Mouse (Mus musculus) heart, embryonic 14.5 days (tissue): ENCODE results near the gene Tomt. TPM values are rescaled to one million over a fixed set of nuclear protein-coding genes. Genes with fewer than 3 reads are reported as not detected.

ENCODE experiments used
- ATAC-seq: fragments of 200-750 bp; cut with Nextera tagmentation; 2 replicates; pipeline ENCODE4 v1.8.0; 2017; ENCODE audit warnings: low read depth, moderate TSS enrichment; ENCODE audit not compliant: insufficient number of reproducible peaks, insufficient read depth, low FRiP score
- H3K27ac ChIP-seq, 2 experiments: fragments of 200-500 bp in 1 of 2; fragments of 300-500 bp in 1 of 2; sonication (generic) in 1 of 2; replicated peaks in 1 of 2; 2 replicates each; pipeline ENCODE4 v1.5.1; 2012 to 2014; ENCODE audit warnings: low read depth in 2 of 2, low read length in 2 of 2, control low read depth in 1 of 2, mild to moderate bottlenecking in 1 of 2, mixed read lengths in 1 of 2; ENCODE audit not compliant: control insufficient read depth in 1 of 2, insufficient read depth in 1 of 2
- H3K27me3 ChIP-seq: fragments of 300-500 bp; sonication (generic); 2 replicates; pipeline ENCODE4 v1.6.1; 2014; ENCODE audit warnings: mild to moderate bottlenecking, low read length, control low read depth; ENCODE audit not compliant: control insufficient read depth, insufficient read depth
- H3K36me3 ChIP-seq: fragments of 300-500 bp; sonication (generic); 2 replicates; pipeline ENCODE4 v1.6.1; 2014; ENCODE audit warnings: mild to moderate bottlenecking, control low read depth, low read length, mixed read lengths; ENCODE audit not compliant: control insufficient read depth, insufficient read depth
- H3K4me1 ChIP-seq, 2 experiments: fragments of 200-500 bp in 1 of 2; fragments of 300-500 bp in 1 of 2; sonication (generic) in 1 of 2; 2 replicates each; pipeline ENCODE4 v1.6.1; 2012 to 2014; ENCODE audit warnings: low read length in 2 of 2, control low read depth in 1 of 2, mixed read lengths in 1 of 2; ENCODE audit not compliant: control insufficient read depth in 2 of 2, insufficient read depth in 2 of 2
- H3K4me2 ChIP-seq: fragments of 300-500 bp; sonication (generic); 2 replicates; pipeline ENCODE4 v1.6.1; 2014; ENCODE audit warnings: mild to moderate bottlenecking, low read length
- H3K4me3 ChIP-seq, 2 experiments: fragments of 200-500 bp in 1 of 2; fragments of 300-500 bp in 1 of 2; sonication (generic) in 1 of 2; 2 replicates each; pipeline ENCODE4 v1.5.1; 2012 to 2014; ENCODE audit warnings: low read length in 2 of 2, mild to moderate bottlenecking in 2 of 2, control low read depth in 1 of 2, low read depth in 1 of 2, moderate library complexity in 1 of 2; ENCODE audit not compliant: control insufficient read depth in 1 of 2, insufficient read depth in 1 of 2
- H3K9ac ChIP-seq: fragments of 300-500 bp; sonication (generic); 2 replicates; pipeline ENCODE4 v1.6.1; 2014; ENCODE audit warnings: mild to moderate bottlenecking, low read length
- H3K9me3 ChIP-seq: fragments of 300-500 bp; sonication (generic); 2 replicates; pipeline ENCODE4 v1.6.1; 2016; ENCODE audit warnings: low read length, control low read depth; ENCODE audit not compliant: control insufficient read depth
- WGBS: fragments of 180-500 bp; shearing (Covaris S2); extraction: QIAGEN DNeasy Blood & Tissue Kit; methylation state at CpG from one replicate; pipeline ENCODE4 v1.1.7; 2014; 5-methylcytosine and 5-hydroxymethylcytosine counted together
- microRNA-seq: library from miRNA; unstranded; fragments of <30 nt; microRNA quantifications from one replicate; pipeline ENCODE4, GENCODE M21; 2016
- polyA plus RNA-seq: library from polyadenylated mRNA; unstranded; fragments of >200 nt; fragmentation: Nextera tagmentation; extraction: Ambion mirVana; gene quantifications from 2 replicates; pipeline ENCODE4 v1.2.1, GENCODE M21; 2014

Tomt gene
- polyA plus RNA-seq, 1 experiment from 2014 or later: 0.14 TPM

DNA sequence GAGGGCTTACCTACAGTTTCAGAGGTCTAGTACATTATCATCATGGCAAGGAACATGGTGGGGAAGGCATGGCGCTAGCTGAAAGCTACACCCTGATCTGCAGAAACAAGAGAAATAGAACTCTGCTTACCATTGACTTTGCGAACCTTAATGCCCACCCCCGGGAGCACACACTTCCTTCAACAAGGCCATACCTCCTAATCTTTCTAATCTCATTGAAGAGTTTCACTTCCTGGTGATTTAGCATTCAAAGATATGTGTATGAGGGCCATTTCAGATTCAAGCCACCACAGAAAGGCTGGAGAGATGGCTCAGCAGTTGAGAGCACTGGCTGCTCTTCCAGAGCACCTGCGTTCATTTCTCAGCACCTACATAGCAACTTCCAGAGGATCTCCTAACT lies 49.1 kb downstream of the Tomt start, which contains the start of gene Folr2:
Gene Folr2, minus strand, starts transcription at position 101 of the 400 bp plus-strand sequence.
- WGBS: 87% methylated on average over 4 of the region's 4 CpGs
- H3K4me2 ChIP-seq: no peak within 1 kb of the TSS
- no peak within 1 kb of the TSS for H3K27ac ChIP-seq
- H3K4me1 ChIP-seq: no peaks in the 10 kb centered on the region
- no peaks in the 10 kb centered on the region for H3K27me3 ChIP-seq
- no peaks in the 10 kb centered on the region for H3K36me3 ChIP-seq
- no peak for ATAC-seq
- no peak within 1 kb of the TSS for H3K4me3 ChIP-seq
- H3K9ac ChIP-seq: no peak within 1 kb of the TSS
- no peaks in the 10 kb centered on the region for H3K9me3 ChIP-seq

DNA sequence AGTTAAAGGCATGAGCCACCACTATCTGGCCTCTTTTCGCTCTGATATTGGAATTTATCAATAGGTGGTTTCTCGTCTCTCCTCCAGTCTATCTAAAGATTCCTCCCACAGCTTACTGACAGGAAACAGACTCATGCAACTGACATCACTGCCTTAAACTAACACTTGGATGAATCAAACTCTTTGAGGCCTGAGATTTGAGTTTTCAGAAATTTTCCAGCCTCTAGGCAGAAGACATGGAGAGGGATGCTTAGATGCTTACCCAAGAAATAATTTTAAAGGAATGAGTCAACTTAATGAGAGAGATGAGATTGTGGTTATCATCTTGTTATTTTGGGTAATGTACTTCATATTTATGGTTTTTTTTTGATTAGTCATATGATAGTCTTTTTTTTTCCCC lies 52.3 kb downstream of the Tomt start:
- 45% methylated on average over 2 of the region's 2 CpGs for WGBS
- ATAC-seq: no peak

DNA sequence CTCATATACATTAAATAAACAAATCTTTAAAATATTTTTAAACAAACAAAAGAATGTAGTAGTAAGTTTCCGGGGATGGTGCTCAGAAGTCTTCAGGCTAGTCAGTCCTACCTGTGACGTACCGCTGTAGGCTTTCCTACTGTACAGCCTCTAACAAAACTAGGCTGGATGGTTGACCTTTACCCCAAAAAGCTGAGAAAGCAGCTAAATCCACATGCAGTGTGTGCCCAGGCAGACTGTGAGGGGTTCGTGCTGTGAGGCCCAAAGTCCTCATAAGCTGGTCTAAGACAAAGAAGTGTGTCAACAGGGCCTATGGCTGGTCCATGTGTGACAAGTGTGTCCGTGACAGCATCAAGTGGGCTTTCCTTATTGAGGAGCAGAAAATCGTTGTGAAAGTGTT lies 53.3 kb downstream of the Tomt start:
- Histone ChIP-seq H3K27me3 (no peaks in the 10 kb centered on the region), H3K36me3 (no peaks in the 10 kb centered on the region), H3K4me1 (no peaks in the 10 kb centered on the region), H3K27ac (no peak overlapping the region), H3K9ac (no peak overlapping the region), H3K4me3 (no peak overlapping the region), H3K4me2 (no peak overlapping the region), H3K9me3 (no peaks in the 10 kb centered on the region)
- no peak for ATAC-seq
- WGBS: 86% methylated on average over 6 of the region's 6 CpGs

More for the DNA sequence above, 52.3 kb downstream of the Tomt start:
- H3K9me3 ChIP-seq: no peaks in the 10 kb centered on the region
- H3K9ac ChIP-seq: no peak overlapping the region
- no peaks in the 10 kb centered on the region for H3K27me3 ChIP-seq
- no peaks in the 10 kb centered on the region for H3K36me3 ChIP-seq
- H3K4me3 ChIP-seq: no peak overlapping the region
- H3K4me2 ChIP-seq: no peak overlapping the region
- H3K27ac ChIP-seq: no peak overlapping the region
- no peaks in the 10 kb centered on the region for H3K4me1 ChIP-seq

DNA sequence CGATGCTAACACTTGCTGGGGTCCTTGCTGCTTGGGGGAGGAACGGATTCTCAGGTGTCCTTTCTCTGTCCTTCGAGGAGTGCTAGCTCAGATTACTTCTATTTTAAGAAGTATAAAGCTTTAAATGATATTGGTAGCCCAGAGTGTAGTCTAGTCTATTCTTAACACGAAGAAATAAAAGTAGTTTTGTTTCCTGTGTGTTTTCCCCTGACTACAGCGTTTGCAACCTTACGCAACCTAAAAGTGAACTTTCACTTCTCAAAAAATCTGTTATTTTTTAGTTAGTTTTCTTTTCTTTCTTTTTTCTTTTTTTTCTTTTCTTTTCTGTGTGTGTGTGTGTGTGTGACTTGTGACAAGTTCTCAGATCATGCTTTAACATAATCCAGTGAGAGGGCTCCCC lies 54.5 kb downstream of the Tomt start:
- 65% methylated on average over 6 of the region's 6 CpGs for WGBS
- no peak overlapping the region for H3K4me3 ChIP-seq
- no peak for ATAC-seq
- H3K27me3 ChIP-seq: no peaks in the 10 kb centered on the region
- no peaks in the 10 kb centered on the region for H3K36me3 ChIP-seq
- no peak overlapping the region for H3K27ac ChIP-seq
- H3K9me3 ChIP-seq: no peaks in the 10 kb centered on the region
- no peak overlapping the region for H3K9ac ChIP-seq
- no peaks in the 10 kb centered on the region for H3K4me1 ChIP-seq
- no peak overlapping the region for H3K4me2 ChIP-seq

Small RNA genes within 50 kb of the gene (microRNA-seq; reads per million reads assigned to microRNA genes)
- not detected for gene Gm22655

Other genes starting within 250 kb of the Tomt start
- 46.8 and 48.7 TPM in 2 replicates for gene Clpb, start 242.7 kb downstream of the Tomt start, polyA plus RNA-seq
- gene Phox2a, start 88.0 kb downstream of the Tomt start, polyA plus RNA-seq: 1.2 TPM in 1 of 2 replicates, not detected in the other
- gene Inppl1, start 68.1 kb downstream of the Tomt start, polyA plus RNA-seq: 32.1 and 34.9 TPM in 2 replicates
- 0.69 and 1.0 TPM in 2 replicates for gene Folr2, start 49.2 kb downstream of the Tomt start, polyA plus RNA-seq
- gene Anapc15, start 42.6 kb downstream of the Tomt start, polyA plus RNA-seq: 52.0 and 53.2 TPM in 2 replicates
- 5.0 and 6.5 TPM in 2 replicates for gene Folr1, start 35.6 kb downstream of the Tomt start, polyA plus RNA-seq
- 142 and 146 TPM in 2 replicates for gene Lamtor1, start 455 bp downstream of the Tomt start, polyA plus RNA-seq
- gene Lrrc51, start 27.5 kb upstream of the Tomt start, polyA plus RNA-seq: 3.9 and 5.0 TPM in 2 replicates
- gene Numa1, start 27.8 kb upstream of the Tomt start, polyA plus RNA-seq: 60.5 and 62.5 TPM in 2 replicates
- 1.7 and 2.1 TPM in 2 replicates for gene Il18bp, start 112.3 kb upstream of the Tomt start, polyA plus RNA-seq
- gene Rnf121, start 159.1 kb upstream of the Tomt start, polyA plus RNA-seq: 16.2 and 16.9 TPM in 2 replicates
- 14.9 and 16.2 TPM in 2 replicates for gene Xndc1, start 159.2 kb upstream of the Tomt start, polyA plus RNA-seq
- gene Xntrpc, start 159.4 kb upstream of the Tomt start, polyA plus RNA-seq: 0.78 and 1.1 TPM in 2 replicates
- not detected in 2 replicates for gene Trpc2, start 176.8 kb upstream of the Tomt start, polyA plus RNA-seq
- 3.7 and 3.9 TPM in 2 replicates for gene Art1, start 195.4 kb upstream of the Tomt start, polyA plus RNA-seq
- gene Art5, start 203.1 kb upstream of the Tomt start, polyA plus RNA-seq: 1.3 and 1.6 TPM in 2 replicates
- gene Chrna10, start 210.5 kb upstream of the Tomt start, polyA plus RNA-seq: 0.19 TPM in 1 of 2 replicates, not detected in the other